Mouse (Mus musculus) lung, postnatal 0 days (tissue): ENCODE results near the gene Dvl2. TPM values are rescaled to one million over a fixed set of nuclear protein-coding genes. Genes with fewer than 3 reads are reported as not detected.

Experiments
- ATAC-seq: fragments of 200-750 bp; cut with Nextera tagmentation; 2 replicates; pipeline ENCODE4 v1.8.0; 2017; ENCODE audit warnings: moderate library complexity
- DNase-seq: peaks from one replicate; pipeline ENCODE4 v3.0.0-alpha.2; 2016; ENCODE audit warnings: low spot score
- H3K27ac ChIP-seq: fragments of 300-500 bp; sonication (generic); 2 replicates; pipeline ENCODE4 v1.5.1; 2014; ENCODE audit warnings: antibody characterized with exemption, mild to moderate bottlenecking, low read length, mixed read lengths
- H3K27me3 ChIP-seq: fragments of 300-500 bp; sonication (generic); replicated peaks from 2 replicates; pipeline ENCODE4 v1.6.1; 2014; ENCODE audit warnings: low read length, mixed read lengths; ENCODE audit not compliant: insufficient read depth
- H3K36me3 ChIP-seq: fragments of 300-500 bp; sonication (generic); 2 replicates; pipeline ENCODE4 v1.6.1; 2014; ENCODE audit warnings: low read length, mixed read lengths; ENCODE audit not compliant: insufficient read depth
- H3K4me1 ChIP-seq: fragments of 300-500 bp; sonication (generic); 2 replicates; pipeline ENCODE4 v1.6.1; 2014; ENCODE audit warnings: antibody characterized with exemption, low read depth, low read length, mixed read lengths; ENCODE audit not compliant: insufficient read depth
- H3K4me2 ChIP-seq: fragments of 300-500 bp; sonication (generic); replicated peaks from 2 replicates; pipeline ENCODE4 v1.6.1; 2014; ENCODE audit warnings: low read depth, mild to moderate bottlenecking, low read length, moderate library complexity, mixed read lengths
- H3K4me3 ChIP-seq: fragments of 300-500 bp; sonication (generic); 2 replicates; pipeline ENCODE4 v1.5.1; 2014; ENCODE audit warnings: low read depth, low read length
- H3K9ac ChIP-seq: fragments of 300-500 bp; sonication (generic); replicated peaks from 2 replicates; pipeline ENCODE4 v1.6.1; 2014; ENCODE audit warnings: low read depth, mild to moderate bottlenecking
- H3K9me3 ChIP-seq: fragments of 300-500 bp; sonication (generic); 2 replicates; pipeline ENCODE4 v1.6.1; 2016; ENCODE audit warnings: low read length, mixed read lengths
- CTCF ChIP-seq: IDR thresholded peaks from 2 replicates; pipeline ENCODE4 v1.5.1; 2016; ENCODE audit warnings: antibody characterized with exemption, mild to moderate bottlenecking
- EP300 ChIP-seq: IDR thresholded peaks from 2 replicates; pipeline ENCODE4 v1.6.1; 2016; ENCODE audit warnings: antibody characterized with exemption, mild to moderate bottlenecking, control low read depth
- WGBS: fragments of 180-500 bp; shearing (Covaris S2); extraction: QIAGEN DNeasy Blood & Tissue Kit; methylation state at CpG from one replicate; pipeline ENCODE4 v1.1.7; 2014; 5-methylcytosine and 5-hydroxymethylcytosine counted together
- polyA plus RNA-seq: library from polyadenylated mRNA; unstranded; fragments of >200 nt; fragmentation: Nextera tagmentation; extraction: Ambion mirVana; gene quantifications from 2 replicates; pipeline ENCODE4 v1.2.1, GENCODE M21; 2015

The Dvl2 gene
- polyA plus RNA-seq, 1 experiment from 2014 or later = 14.6 TPM

DNA sequence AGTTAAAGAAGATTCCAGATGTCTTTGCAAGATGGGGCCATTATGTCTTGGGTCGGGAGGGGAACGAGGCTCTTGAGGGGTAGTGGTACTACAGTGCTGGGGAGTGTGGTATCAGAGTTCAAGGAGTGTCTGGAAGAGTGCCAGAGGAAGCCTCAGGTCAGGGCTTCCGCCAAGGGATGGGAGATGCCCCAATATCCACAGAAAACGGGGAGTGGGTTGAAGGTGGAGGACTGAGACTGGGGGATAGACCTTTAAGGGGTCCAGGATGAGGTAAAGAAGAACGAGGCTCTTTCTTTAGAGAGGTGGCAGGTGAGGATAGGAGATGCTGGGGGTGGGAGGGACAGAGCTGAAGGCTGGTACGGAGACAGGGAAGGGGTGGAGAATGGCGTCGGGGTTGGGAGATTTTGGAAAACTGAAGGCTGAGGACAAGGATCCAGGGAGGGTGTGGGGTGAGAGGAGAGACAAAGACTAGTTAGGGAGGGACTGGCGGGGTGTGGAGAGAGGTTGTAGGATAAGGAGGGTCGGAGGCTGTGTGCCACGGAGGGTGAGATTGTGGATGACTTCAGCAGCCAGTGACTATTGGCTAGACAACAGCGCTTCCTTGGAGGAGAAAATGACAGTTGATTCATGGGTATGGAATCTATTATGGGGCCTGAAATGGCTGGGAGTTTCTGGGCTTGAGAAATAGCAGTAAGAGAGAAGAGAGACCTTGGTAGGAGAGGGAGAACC, 28.2 kb downstream of the Dvl2 start:
- WGBS = 23% methylated on average over 12 of the region's 12 CpGs
- H3K4me3 ChIP-seq = no peak overlapping the region
- no peaks in the 10 kb centered on the region for H3K27me3 ChIP-seq
- H3K4me1 ChIP-seq = peaks cover 7% of the 10 kb centered on the region; the same call in 1 of the 2 replicates
- DNase-seq (peak; percentile 55), ATAC-seq (peak; percentile 28)
- no peaks in the 10 kb centered on the region; the same call in 1 of the 2 replicates for H3K36me3 ChIP-seq
- TF ChIP-seq CTCF = no peak
- H3K9ac ChIP-seq = no peak overlapping the region; the same call in 1 of the 2 replicates
- no peak overlapping the region for H3K27ac ChIP-seq
- peak overlapping the region; percentile 25 for H3K4me2 ChIP-seq
- no peaks in the 10 kb centered on the region for H3K9me3 ChIP-seq

DNA sequence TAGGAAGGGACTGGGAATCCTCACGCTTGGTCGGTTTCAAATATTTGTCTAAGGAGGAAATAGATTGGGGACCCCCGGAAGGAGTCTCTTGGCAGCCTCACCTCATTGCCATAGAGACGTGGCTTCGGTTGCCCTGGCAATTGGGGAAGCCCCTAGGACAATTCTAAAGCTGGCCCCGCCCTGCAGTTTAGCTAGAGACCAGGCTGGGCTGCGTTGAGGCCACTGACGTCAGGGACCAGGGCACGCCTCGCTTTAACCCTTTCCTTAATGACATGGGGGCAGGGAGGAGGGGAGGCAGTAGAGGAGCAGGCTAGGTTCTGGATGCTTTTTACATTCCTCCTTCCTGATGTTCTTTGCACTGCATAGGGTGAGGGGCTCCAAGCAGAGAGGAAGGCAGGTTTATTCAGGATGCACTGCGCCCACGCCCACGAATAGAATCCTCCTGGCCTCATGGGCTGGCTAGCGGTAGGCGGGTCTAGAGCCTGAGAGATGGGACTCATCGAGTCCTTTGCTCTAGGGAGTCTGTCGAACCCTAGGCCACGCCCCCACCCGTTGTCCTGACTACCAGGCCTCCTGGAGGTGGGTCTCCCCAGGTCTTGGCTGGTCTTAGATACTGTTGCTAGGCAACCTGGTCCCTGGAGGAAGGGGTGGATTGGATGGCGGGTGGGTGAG, 28.9 kb downstream of the Dvl2 start:
- Histone ChIP-seq H3K4me3 (no peak overlapping the region), H3K36me3 (no peaks in the 10 kb centered on the region; the same call in 1 of the 2 replicates), H3K9me3 (no peaks in the 10 kb centered on the region), H3K9ac (no peak overlapping the region; the same call in 1 of the 2 replicates), H3K27me3 (no peaks in the 10 kb centered on the region), H3K4me1 (peaks cover 7% of the 10 kb centered on the region; the same call in 1 of the 2 replicates), H3K4me2 (peak overlapping the region; percentile 25), H3K27ac (no peak overlapping the region)
- DNase-seq = peak; percentile 81
- WGBS = 3% methylated on average over 20 of the region's 20 CpGs
- TF ChIP-seq EP300 = no peak
- no peak for TF ChIP-seq CTCF
- ATAC-seq = peak; percentile 78

DNA sequence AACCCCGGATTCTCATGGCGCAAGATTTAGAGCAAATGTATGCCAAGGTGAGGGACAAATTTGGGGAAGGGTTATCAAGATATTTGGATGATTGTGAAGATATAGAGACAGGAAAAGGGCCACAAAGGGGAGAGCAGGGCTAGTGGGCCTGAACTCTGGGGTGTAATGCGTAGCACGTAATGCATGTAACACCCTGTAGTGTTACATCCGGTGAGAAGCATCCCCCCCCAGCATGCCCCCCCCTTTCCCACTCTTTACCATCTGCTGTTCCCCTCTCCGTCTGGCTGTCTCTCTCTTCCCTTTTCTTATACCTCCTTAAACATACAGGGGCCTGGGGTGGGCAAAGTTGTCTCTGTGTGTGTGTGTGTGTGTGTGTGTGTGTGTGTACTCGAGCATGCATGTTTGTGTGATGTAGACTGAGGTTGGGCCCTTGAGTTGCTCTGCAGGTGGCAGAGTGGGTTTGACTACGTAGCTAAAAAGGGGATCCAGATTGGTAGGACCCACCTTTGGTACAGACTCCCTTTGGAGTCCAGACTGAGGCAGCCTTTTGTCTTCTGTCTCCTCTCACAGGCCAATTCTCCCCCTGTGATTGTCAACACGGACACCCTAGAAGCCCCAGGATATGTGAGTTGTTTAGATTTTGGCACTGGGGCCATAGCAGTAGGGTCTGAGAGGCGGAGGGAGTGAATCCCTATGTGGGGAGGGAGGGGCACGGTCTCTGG, 29.6 kb downstream of the Dvl2 start:
- H3K4me1 ChIP-seq = peaks cover 7% of the 10 kb centered on the region; the same call in 1 of the 2 replicates
- no peak overlapping the region for H3K4me2 ChIP-seq
- no peak overlapping the region for H3K27ac ChIP-seq
- DNase-seq (no peak), ATAC-seq (no peak)
- no peaks in the 10 kb centered on the region for H3K9me3 ChIP-seq
- no peak overlapping the region for H3K4me3 ChIP-seq
- no peaks in the 10 kb centered on the region; the same call in 1 of the 2 replicates for H3K36me3 ChIP-seq
- H3K27me3 ChIP-seq = no peaks in the 10 kb centered on the region
- H3K9ac ChIP-seq = no peak overlapping the region
- 40% methylated on average over 11 of the region's 11 CpGs for WGBS
- TF ChIP-seq CTCF (no peak), EP300 (no peak)

DNA sequence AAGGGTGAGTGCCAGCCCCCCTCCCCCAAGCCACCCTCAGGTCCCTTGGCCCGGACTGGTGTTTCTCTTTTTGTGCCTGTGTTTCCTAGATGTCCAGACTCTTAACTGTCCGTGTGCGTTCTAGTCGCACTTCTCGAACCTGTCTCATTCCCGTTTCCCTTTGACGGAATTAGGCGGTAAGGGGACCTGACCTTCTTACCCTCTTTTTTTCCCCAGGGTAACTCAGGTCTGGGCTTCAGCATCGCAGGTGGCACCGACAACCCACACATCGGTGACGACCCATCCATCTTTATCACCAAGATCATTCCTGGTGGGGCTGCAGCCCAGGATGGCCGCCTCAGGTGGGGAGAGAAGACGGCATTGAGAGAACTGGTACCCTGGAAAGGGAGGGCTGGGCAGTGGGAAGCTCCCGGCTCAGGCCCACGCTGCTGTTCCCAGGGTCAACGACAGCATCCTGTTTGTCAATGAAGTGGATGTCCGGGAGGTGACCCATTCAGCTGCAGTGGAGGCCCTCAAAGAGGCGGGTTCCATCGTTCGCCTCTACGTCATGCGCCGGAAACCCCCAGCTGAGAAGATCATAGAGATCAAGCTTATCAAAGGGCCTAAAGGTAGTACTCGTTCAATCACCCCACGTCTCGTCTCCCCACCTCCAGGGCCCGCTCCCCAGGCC, 30.4 kb downstream of the Dvl2 start:
- Histone ChIP-seq H3K27ac (no peak overlapping the region), H3K4me3 (no peak overlapping the region), H3K36me3 (no peaks in the 10 kb centered on the region; the same call in 1 of the 2 replicates), H3K4me1 (peaks cover 7% of the 10 kb centered on the region; the same call in 1 of the 2 replicates), H3K4me2 (no peak overlapping the region), H3K9ac (no peak overlapping the region), H3K27me3 (no peaks in the 10 kb centered on the region), H3K9me3 (no peaks in the 10 kb centered on the region)
- 93% methylated on average over 28 of the region's 28 CpGs for WGBS
- TF ChIP-seq EP300 = no peak
- TF ChIP-seq CTCF = no peak
- DNase-seq (no peak), ATAC-seq (no peak)

DNA sequence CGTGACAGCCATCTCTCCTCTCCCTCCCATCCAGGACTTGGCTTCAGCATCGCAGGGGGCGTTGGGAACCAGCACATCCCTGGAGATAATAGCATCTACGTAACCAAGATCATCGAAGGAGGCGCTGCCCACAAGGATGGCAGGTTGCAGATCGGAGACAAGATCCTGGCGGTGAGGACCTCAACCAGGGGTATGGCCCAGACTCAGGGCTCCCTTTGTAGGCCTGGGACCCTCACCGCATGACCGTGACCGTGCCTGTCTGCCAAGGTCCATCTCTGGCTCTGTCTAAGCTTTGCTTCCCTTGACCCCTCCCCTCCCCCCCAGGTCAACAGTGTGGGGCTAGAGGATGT, 30.9 kb downstream of the Dvl2 start:
- H3K4me1 ChIP-seq = peaks cover 7% of the 10 kb centered on the region; the same call in 1 of the 2 replicates
- no peaks in the 10 kb centered on the region for H3K27me3 ChIP-seq
- H3K9ac ChIP-seq = no peak overlapping the region
- H3K4me2 ChIP-seq = no peak overlapping the region
- H3K27ac ChIP-seq = no peak overlapping the region
- H3K9me3 ChIP-seq = no peaks in the 10 kb centered on the region
- TF ChIP-seq EP300 (no peak), CTCF (no peak)
- no peak overlapping the region for H3K4me3 ChIP-seq
- ATAC-seq = no peak
- no peak for DNase-seq
- WGBS = 97% methylated on average over 11 of the region's 11 CpGs
- no peaks in the 10 kb centered on the region; the same call in 1 of the 2 replicates for H3K36me3 ChIP-seq
